Mouse (Mus musculus) hindbrain, embryonic 14.5 days (tissue): ENCODE measurements around the gene Grin2a. TPM values are rescaled to one million over a fixed set of nuclear protein-coding genes. Genes with fewer than 3 reads are reported as not detected.

Source experiments
- ATAC-seq: fragments of 200-750 bp; cut with Nextera tagmentation; 2 replicates; pipeline ENCODE4 v1.8.0; 2017; ENCODE audit warnings: moderate number of reproducible peaks, mild to moderate bottlenecking, moderate TSS enrichment, moderate library complexity; ENCODE audit not compliant: low FRiP score
- DNase-seq: peaks from one replicate; pipeline ENCODE4 v3.0.0-alpha.2; 2015; ENCODE audit warnings: low spot score
- H3K27ac ChIP-seq: fragments of 300-500 bp; sonication (generic); 2 replicates; pipeline ENCODE4 v1.5.1; 2014; ENCODE audit warnings: mild to moderate bottlenecking, moderate library complexity
- H3K27me3 ChIP-seq: fragments of 300-500 bp; sonication (generic); 2 replicates; pipeline ENCODE4 v1.6.1; 2014; ENCODE audit warnings: mild to moderate bottlenecking, low read length, mixed read lengths; ENCODE audit not compliant: control insufficient read depth, insufficient read depth
- H3K36me3 ChIP-seq: fragments of 300-500 bp; sonication (generic); replicated peaks from 2 replicates; pipeline ENCODE4 v1.6.1; 2014; ENCODE audit not compliant: control insufficient read depth, insufficient read depth
- H3K4me1 ChIP-seq: fragments of 300-500 bp; sonication (generic); replicated peaks from 2 replicates; pipeline ENCODE4 v1.6.1; 2014; ENCODE audit warnings: antibody characterized with exemption, low read length, mixed read lengths; ENCODE audit not compliant: control insufficient read depth, insufficient read depth
- H3K4me2 ChIP-seq: fragments of 300-500 bp; sonication (generic); replicated peaks from 2 replicates; pipeline ENCODE4 v1.6.1; 2014; ENCODE audit warnings: mild to moderate bottlenecking, moderate library complexity
- H3K4me3 ChIP-seq: fragments of 300-500 bp; sonication (generic); replicated peaks from 2 replicates; pipeline ENCODE4 v1.5.1; 2014; ENCODE audit warnings: mild to moderate bottlenecking, low read length
- H3K9ac ChIP-seq: fragments of 300-500 bp; sonication (generic); 2 replicates; pipeline ENCODE4 v1.6.1; 2014
- H3K9me3 ChIP-seq: fragments of 300-500 bp; sonication (generic); 2 replicates; pipeline ENCODE4 v1.6.1; 2016; ENCODE audit warnings: low read length; ENCODE audit not compliant: control insufficient read depth
- WGBS: fragments of 180-500 bp; shearing (Covaris S2); extraction: QIAGEN DNeasy Blood & Tissue Kit; methylation state at CpG from one replicate; pipeline ENCODE4 v1.1.7; 2014; 5-methylcytosine and 5-hydroxymethylcytosine counted together
- polyA plus RNA-seq: library from polyadenylated mRNA; unstranded; fragments of >200 nt; fragmentation: Nextera tagmentation; extraction: Ambion mirVana; gene quantifications from 2 replicates; pipeline ENCODE4 v1.2.1, GENCODE M21; 2014

The Grin2a gene
- polyA plus RNA-seq, 1 experiment from 2014 or later: 6.9 TPM

DNA sequence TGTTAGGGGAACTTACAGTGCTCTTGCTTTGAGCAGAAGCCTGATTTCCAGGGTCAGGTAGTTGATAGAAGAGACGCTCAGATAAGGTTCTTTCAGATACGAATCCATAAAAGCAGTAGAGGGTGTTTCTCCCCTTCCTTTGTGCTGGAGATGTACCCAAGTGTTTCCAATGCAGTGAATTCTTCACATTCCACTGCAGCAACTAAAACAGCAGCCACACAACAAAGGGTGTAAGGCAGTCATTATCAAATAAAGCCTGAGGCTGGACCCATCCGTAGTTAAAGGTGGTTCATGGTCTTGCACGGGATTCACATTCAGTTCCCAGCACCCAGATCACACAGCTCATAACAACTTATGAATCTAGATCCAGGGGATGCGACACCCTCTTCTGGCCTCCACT, 241.3 kb downstream of the Grin2a start:
- H3K4me3 ChIP-seq: no peak overlapping the region
- no peak for DNase-seq
- no peaks in the 10 kb centered on the region for H3K27me3 ChIP-seq
- 87% methylated on average over 5 of the region's 5 CpGs for WGBS
- H3K4me1 ChIP-seq: peaks cover 6% of the 10 kb centered on the region; the same call in 1 of the 2 replicates
- H3K9ac ChIP-seq: no peak overlapping the region
- H3K4me2 ChIP-seq: no peak overlapping the region
- no peaks in the 10 kb centered on the region for H3K36me3 ChIP-seq
- H3K27ac ChIP-seq: no peak overlapping the region
- ATAC-seq: no peak
- H3K9me3 ChIP-seq: no peaks in the 10 kb centered on the region

GRCm38 (mm10) chr16:9753045-9753444, 242.3 kb downstream of the Grin2a start:
- Histone ChIP-seq H3K36me3 (no peaks in the 10 kb centered on the region), H3K9me3 (no peaks in the 10 kb centered on the region), H3K4me1 (no peaks in the 10 kb centered on the region), H3K4me3 (no peak overlapping the region), H3K4me2 (no peak overlapping the region), H3K27ac (no peak overlapping the region), H3K9ac (no peak overlapping the region), H3K27me3 (no peaks in the 10 kb centered on the region)
- 73% methylated on average over 9 of the region's 9 CpGs for WGBS
- ATAC-seq: peak; percentile 31; the same call in 1 of the 2 replicates
- DNase-seq: no peak

GRCm38 (mm10) chr16:9752600-9752999, 242.8 kb downstream of the Grin2a start:
- no peak for ATAC-seq
- Histone ChIP-seq H3K9me3 (no peaks in the 10 kb centered on the region), H3K4me3 (no peak overlapping the region), H3K27ac (no peak overlapping the region), H3K4me2 (no peak overlapping the region), H3K27me3 (no peaks in the 10 kb centered on the region), H3K36me3 (no peaks in the 10 kb centered on the region), H3K4me1 (no peaks in the 10 kb centered on the region), H3K9ac (no peak overlapping the region)
- no peak for DNase-seq
- WGBS: 60% methylated on average over 8 of the region's 8 CpGs

- DNase-seq: no peak
- Histone ChIP-seq H3K27me3 (no peaks in the 10 kb centered on the region), H3K4me1 (no peaks in the 10 kb centered on the region), H3K27ac (no peak overlapping the region), H3K36me3 (no peaks in the 10 kb centered on the region), H3K4me2 (no peak overlapping the region), H3K4me3 (no peak overlapping the region), H3K9me3 (no peaks in the 10 kb centered on the region), H3K9ac (no peak overlapping the region)
- ATAC-seq: no peak
- WGBS: 69% methylated on average over 11 of the region's 11 CpGs
Observed at GRCm38 (mm10) chr16:9751045-9751569, 244.3 kb downstream of the Grin2a start.

- H3K36me3 ChIP-seq: no peaks in the 10 kb centered on the region
- H3K9ac ChIP-seq: no peak overlapping the region
- no peak overlapping the region for H3K27ac ChIP-seq
- ATAC-seq: no peak
- DNase-seq: no peak
- H3K4me3 ChIP-seq: no peak overlapping the region
- H3K4me1 ChIP-seq: no peaks in the 10 kb centered on the region
- no peaks in the 10 kb centered on the region for H3K9me3 ChIP-seq
- WGBS: 93% methylated on average over 3 of the region's 3 CpGs
- no peak overlapping the region for H3K4me2 ChIP-seq
- no peaks in the 10 kb centered on the region for H3K27me3 ChIP-seq
Observed at GRCm38 (mm10) chr16:9749661-9750060, 245.7 kb downstream of the Grin2a start.

DNA sequence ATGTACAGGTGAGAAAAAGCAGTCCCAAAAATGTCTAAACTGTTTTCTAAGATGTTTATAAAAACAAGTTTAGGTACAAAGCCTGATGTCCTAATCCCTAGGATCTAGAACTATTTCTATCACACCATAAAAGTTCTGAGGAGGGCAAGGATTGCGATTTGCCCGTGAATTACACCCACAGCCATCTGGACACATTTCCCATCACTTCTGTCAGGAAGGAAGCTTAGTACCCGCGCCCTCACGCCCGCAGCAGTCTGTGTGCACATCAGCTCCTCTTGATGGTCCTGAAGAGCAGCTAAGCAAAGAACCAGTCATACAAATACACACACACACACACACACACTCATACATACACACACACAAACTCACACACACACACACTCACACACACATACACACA, 252.9 kb downstream of the Grin2a start:
- H3K36me3 ChIP-seq: no peaks in the 10 kb centered on the region
- no peak overlapping the region for H3K9ac ChIP-seq
- H3K9me3 ChIP-seq: no peaks in the 10 kb centered on the region
- ATAC-seq: no peak
- no peak overlapping the region for H3K4me2 ChIP-seq
- no peak overlapping the region for H3K27ac ChIP-seq
- no peak overlapping the region for H3K4me3 ChIP-seq
- H3K27me3 ChIP-seq: no peaks in the 10 kb centered on the region
- DNase-seq: no peak
- 98% methylated on average over 6 of the region's 6 CpGs for WGBS
- H3K4me1 ChIP-seq: no peaks in the 10 kb centered on the region

- ATAC-seq: no peak
- Histone ChIP-seq H3K36me3 (no peaks in the 10 kb centered on the region), H3K9me3 (no peaks in the 10 kb centered on the region), H3K4me1 (no peaks in the 10 kb centered on the region; the same call in 1 of the 2 replicates), H3K27ac (no peak overlapping the region), H3K4me2 (no peak overlapping the region), H3K4me3 (no peak overlapping the region), H3K27me3 (no peaks in the 10 kb centered on the region), H3K9ac (no peak overlapping the region)
- whole genome bisulfite sequencing: 84% methylated on average over 6 of the region's 6 CpGs
- DNase-seq: no peak
Observed at GRCm38 (mm10) chr16:9738679-9739078, 256.7 kb downstream of the Grin2a start.

- Histone ChIP-seq H3K4me3 (no peak overlapping the region), H3K27ac (no peak overlapping the region), H3K9me3 (no peaks in the 10 kb centered on the region), H3K4me1 (no peaks in the 10 kb centered on the region; the same call in 1 of the 2 replicates), H3K9ac (no peak overlapping the region), H3K4me2 (no peak overlapping the region), H3K27me3 (no peaks in the 10 kb centered on the region), H3K36me3 (no peaks in the 10 kb centered on the region)
- no peak for DNase-seq
- peak; percentile 11; the same call in 1 of the 2 replicates for ATAC-seq
- 17% methylated on average over 2 of the region's 2 CpGs for WGBS
Observed at GRCm38 (mm10) chr16:9737131-9737530, 258.2 kb downstream of the Grin2a start.

DNA sequence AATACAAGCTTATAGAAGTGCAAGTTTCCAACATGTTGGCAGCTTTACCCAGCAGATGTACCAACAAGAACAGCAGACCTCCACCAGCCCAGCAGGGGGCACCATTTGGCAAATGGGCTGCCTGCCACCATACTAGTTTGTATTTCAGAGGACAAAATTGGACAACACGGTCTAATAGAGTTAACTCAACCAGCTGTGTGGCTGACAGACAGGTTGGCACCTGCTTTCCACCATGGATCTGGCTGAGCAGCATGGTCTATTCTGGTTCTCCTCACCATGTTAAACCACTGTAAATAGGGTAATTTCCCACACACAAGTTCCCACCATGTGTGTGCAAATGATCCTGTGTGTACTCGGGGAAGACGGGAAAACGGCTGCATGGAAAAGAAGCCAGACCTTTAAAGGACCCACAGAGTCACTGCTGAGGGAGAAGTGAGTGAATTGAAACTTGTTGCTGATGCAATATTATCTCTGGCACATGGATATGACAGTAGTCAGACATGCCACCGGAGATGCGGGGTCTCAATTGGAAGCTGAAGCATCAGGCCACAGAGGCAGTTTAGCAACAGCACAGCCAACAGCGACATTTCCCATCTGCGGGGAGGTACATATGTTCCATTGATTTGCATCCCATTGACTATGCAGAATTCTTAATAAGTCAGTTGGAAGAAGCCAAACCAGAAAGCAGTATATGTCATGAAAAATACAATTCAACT, 259.8 kb downstream of the Grin2a start:
- 63% methylated on average over 8 of the region's 8 CpGs for WGBS
- no peaks in the 10 kb centered on the region; the same call in 1 of the 2 replicates for H3K4me1 ChIP-seq

More for the DNA sequence above, 259.8 kb downstream of the Grin2a start:
- Histone ChIP-seq H3K27me3 (no peaks in the 10 kb centered on the region), H3K4me2 (no peak overlapping the region), H3K36me3 (no peaks in the 10 kb centered on the region), H3K27ac (no peak overlapping the region), H3K9ac (no peak overlapping the region), H3K4me3 (no peak overlapping the region), H3K9me3 (0 out of 2 replicates have a peak, but pooled peaks cover 3% of the 10 kb centered on the region)
- DNase-seq (no peak), ATAC-seq (no peak)
